Mouse (Mus musculus): ENCODE results near the gene Olfr557.

The Olfr557 gene

DNA sequence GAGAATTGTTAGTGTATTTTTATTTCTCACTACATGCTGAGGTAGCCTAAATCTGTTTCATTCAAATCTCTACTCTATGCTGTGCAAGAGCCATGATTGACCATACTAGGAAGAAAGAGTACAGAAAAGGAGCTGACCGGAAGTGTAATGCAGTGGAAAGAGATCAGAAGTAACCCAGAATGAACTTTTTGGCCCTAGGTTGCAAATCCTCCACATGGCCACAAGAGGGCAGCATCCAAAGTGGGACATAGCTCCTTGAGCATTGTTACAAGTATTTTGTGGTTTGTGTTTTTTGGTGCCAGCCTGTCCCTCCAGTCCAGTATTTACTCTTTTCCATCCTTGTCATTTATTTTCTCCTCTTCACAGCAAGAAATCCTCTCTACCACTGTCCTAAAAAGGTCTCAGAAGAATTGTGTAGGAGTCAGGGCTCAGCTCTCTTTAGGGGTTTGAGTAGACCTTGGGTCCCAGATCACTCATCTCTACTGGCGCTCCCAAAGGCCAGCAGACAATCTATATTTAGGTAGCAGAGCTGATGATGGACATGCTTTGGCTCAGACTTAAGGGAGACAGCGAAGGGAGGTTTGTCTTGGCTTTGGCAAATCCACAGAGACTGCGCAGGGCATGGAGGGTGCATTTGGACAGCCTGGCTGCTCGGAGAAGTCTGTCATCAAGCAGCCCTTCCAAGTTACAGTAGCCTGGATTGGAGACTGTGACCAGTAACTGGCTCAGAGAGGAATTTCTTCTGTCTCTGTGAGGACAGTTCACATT lies at the start of gene Olfr557:
Gene Olfr557, plus strand, starts transcription at position 553 of the 768 bp plus-strand sequence.
- peak; percentile 9 to 24 for DNase-seq

GRCm38 (mm10) chr7:102658523-102658922 lies 37.2 kb upstream of the Olfr557 start, which contains the start of gene Olfr555:
Gene Olfr555 (plus strand): TSS chr7:102658823.
- no peak for DNase-seq

- DNase-seq, result no peak
Observed at GRCm38 (mm10) chr7:102664599-102664998, 31.1 kb upstream of the Olfr557 start, which contains the start of gene Olfr556. Gene Olfr556 (plus strand): TSS chr7:102664899.

DNA sequence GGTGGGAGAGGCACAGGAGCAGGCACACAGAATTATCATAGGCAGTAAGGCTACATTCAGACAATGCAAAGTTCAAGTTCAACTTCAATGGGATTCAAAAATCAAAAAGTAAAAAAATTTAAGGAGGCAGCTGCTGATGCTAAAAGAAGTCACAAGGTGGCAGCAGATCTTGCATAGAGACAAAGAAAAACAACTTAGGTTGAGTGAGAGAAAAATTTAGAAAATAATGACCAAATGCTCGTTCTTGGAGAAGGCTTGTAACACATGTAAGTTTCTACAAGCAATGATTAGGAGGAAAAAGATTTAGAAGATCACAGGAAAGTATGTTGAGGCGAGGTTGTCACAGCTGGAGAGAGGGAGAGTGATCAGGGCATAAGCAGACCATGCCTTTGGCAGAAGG lies 30.3 kb upstream of the Olfr557 start:
- no peak for DNase-seq

GRCm38 (mm10) chr7:102676225-102676624 lies 19.5 kb upstream of the Olfr557 start:
- DNase-seq, result no peak

- DNase-seq, result no peak
Observed at GRCm38 (mm10) chr7:102681916-102682315, 13.8 kb upstream of the Olfr557 start.

DNA sequence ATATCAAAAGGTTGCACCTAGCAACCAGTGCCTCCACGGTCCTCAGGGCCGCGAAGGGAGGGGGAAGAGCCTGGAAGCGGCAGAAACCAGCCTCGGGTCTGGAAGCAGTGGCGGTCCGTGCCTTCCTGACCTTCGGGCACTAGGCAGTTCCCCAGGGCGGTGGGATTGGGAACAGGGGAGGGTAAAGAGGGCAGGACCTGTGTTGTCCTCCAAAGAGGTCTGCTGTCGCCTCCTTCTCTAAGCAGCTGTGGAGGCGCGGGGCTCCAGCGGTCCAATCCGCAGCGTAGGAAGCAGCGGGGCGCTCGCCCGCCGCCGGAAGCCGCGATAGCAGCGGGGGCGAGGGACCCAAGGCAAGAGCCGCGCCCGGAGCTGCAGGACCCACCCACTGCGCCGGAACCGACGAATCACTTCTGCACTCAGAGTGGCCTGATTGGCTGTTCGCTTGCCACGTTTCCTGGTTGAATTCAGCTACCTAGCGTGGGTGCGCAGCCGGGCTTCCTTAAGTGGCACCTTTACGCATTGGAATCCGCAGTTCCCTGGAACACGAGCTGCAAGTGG lies 8.7 kb upstream of the Olfr557 start, which contains the start of gene Trim68:
Gene Trim68, minus strand, starts transcription at position 384 of the 558 bp plus-strand sequence.
- DNase-seq, result peak; percentile 70 to 72

GRCm38 (mm10) chr7:102698461-102698860 lies 2.8 kb downstream of the Olfr557 start:
- peak; percentile 25 to 42 for DNase-seq

GRCm38 (mm10) chr7:102701915-102702314 lies 6.2 kb downstream of the Olfr557 start, which contains the start of gene Olfr558:
Gene Olfr558 (plus strand): TSS chr7:102702215.
- DNase-seq, result no peak

DNA sequence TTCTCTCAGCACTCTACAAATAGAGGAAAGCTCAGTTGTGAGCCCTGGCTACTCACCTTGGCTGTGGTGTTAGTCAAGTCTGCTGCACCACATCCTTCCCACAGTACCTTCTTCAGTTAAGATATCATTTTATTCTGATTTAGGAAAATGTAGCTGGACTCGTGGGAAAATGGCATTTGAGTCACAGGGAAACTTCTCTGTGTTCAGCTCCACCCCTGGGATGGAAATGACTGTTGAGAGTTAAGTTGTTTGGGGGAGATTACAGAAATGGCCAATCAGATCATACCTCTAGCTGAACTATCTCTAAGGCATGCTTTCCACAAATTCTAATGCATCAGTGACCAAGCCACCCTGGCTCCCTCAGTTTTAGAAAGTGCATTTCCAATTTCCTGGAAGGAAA lies 23.3 kb downstream of the Olfr557 start, which contains the start of gene Olfr33:
Gene Olfr33, minus strand, starts transcription at position 101 of the 400 bp plus-strand sequence.
- DNase-seq, result no peak

DNA sequence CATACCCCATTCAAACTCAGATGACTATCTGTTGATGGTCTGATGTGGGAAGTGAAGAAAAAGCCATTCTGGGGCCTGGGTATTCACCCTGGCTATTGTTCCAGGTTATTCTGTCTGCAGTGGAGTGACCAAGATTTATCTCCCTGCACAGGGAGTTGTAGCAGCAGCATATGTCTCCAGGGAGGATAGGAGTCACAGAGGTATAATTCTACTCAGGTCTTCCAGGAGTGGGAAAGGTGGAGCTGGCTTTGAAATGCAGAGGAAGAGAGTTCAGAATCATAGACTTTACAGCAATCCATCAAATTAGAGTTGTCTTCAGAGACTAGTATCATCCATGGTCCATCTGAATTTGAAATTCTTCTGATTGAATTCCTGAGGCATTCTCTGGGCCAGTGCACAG lies 31.7 kb downstream of the Olfr557 start, which contains the start of gene Olfr559:
Gene Olfr559, minus strand, starts transcription at position 101 of the 400 bp plus-strand sequence.
- no peak for DNase-seq

- no peak for DNase-seq
Observed at GRCm38 (mm10) chr7:102733793-102734192, 38.1 kb downstream of the Olfr557 start.

DNA sequence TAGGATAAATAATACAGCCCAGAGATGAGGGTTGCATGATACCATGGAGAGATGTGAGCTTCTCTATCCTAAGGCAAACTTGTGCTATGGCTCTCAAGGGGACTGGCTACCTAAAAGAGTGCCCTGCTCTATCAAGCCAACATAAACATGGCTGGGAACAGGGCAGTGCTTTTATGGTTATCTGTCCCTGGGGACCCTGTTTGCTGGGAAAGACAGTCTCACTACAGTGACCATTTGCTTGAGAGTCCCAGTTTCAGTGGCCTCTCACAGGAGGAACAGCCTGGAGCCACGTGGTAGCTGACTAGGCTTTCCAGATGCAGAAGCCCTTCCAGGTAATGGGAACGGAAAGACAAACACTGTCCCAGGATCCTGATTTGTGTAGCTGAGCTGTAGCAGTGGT lies 42.0 kb downstream of the Olfr557 start:
- DNase-seq, result no peak
